Mouse (Mus musculus) liver, postnatal 0 days (tissue): Measurements from ENCODE around the gene Slc1a2. TPM values are rescaled to one million over a fixed set of nuclear protein-coding genes. Genes with fewer than 3 reads are reported as not detected.

Experiments used
- ATAC-seq: fragments of 200-750 bp; cut with Nextera tagmentation; 2 replicates; pipeline ENCODE4 v1.8.0; 2017; ENCODE audit warnings: mild to moderate bottlenecking, moderate library complexity
- DNase-seq: peaks from one replicate; pipeline ENCODE4 v3.0.0-alpha.2; 2016
- H3K27ac ChIP-seq: fragments of 300-500 bp; sonication (generic); 2 replicates; pipeline ENCODE4 v1.5.1; 2014; ENCODE audit warnings: antibody characterized with exemption, moderate library complexity, mild to moderate bottlenecking, low read depth
- H3K27me3 ChIP-seq: fragments of 300-500 bp; sonication (generic); 2 replicates; pipeline ENCODE4 v1.6.1; 2014; ENCODE audit warnings: low read length, control low read depth, mixed read lengths; ENCODE audit not compliant: insufficient read depth
- H3K36me3 ChIP-seq: fragments of 300-500 bp; sonication (generic); replicated peaks from 2 replicates; pipeline ENCODE4 v1.6.1; 2014; ENCODE audit warnings: mild to moderate bottlenecking, control low read depth, low read length, moderate library complexity, mixed read lengths; ENCODE audit not compliant: insufficient read depth
- H3K4me1 ChIP-seq: fragments of 300-500 bp; sonication (generic); 2 replicates; pipeline ENCODE4 v1.6.1; 2014; ENCODE audit warnings: antibody characterized with exemption, mild to moderate bottlenecking, control low read depth; ENCODE audit not compliant: insufficient read depth
- H3K4me2 ChIP-seq: fragments of 300-500 bp; sonication (generic); 2 replicates; pipeline ENCODE4 v1.6.1; 2014; ENCODE audit warnings: low read depth, mild to moderate bottlenecking, low read length, moderate library complexity, mixed read lengths
- H3K4me3 ChIP-seq: fragments of 300-500 bp; sonication (generic); 2 replicates; pipeline ENCODE4 v1.5.1; 2014; ENCODE audit warnings: low read depth, low read length
- H3K9ac ChIP-seq: fragments of 300-500 bp; sonication (generic); replicated peaks from 2 replicates; pipeline ENCODE4 v1.6.1; 2014; ENCODE audit warnings: mild to moderate bottlenecking, moderate library complexity
- H3K9me3 ChIP-seq: fragments of 300-500 bp; sonication (generic); 2 replicates; pipeline ENCODE4 v1.6.1; 2016; ENCODE audit warnings: mild to moderate bottlenecking, control low read depth, low read length, mixed read lengths
- CTCF ChIP-seq: sonication (generic); IDR thresholded peaks from 2 replicates; pipeline ENCODE4 v1.5.1; 2016; ENCODE audit warnings: antibody characterized with exemption, low read depth
- EP300 ChIP-seq: IDR thresholded peaks from 2 replicates; pipeline ENCODE4 v1.6.1; 2016; ENCODE audit warnings: antibody characterized with exemption, low read depth, mild to moderate bottlenecking
- WGBS: fragments of 180-500 bp; shearing (Covaris S2); extraction: QIAGEN DNeasy Blood & Tissue Kit; methylation state at CpG from one replicate; pipeline ENCODE4 v1.1.7; 2014; ENCODE audit not compliant: insufficient replicate concordance; 5-methylcytosine and 5-hydroxymethylcytosine counted together
- polyA plus RNA-seq: library from polyadenylated mRNA; unstranded; fragments of >200 nt; fragmentation: Nextera tagmentation; extraction: Ambion mirVana; gene quantifications from 2 replicates; pipeline ENCODE4 v1.2.1, GENCODE M21; 2015

Gene Slc1a2
- polyA plus RNA-seq, 1 experiment from 2014 or later: 0.74 TPM

GRCm38 (mm10) chr2:102759479-102759878, 101.0 kb downstream of the Slc1a2 start:
- DNase-seq (no peak), ATAC-seq (no peak)
- Histone ChIP-seq H3K9me3 (no peaks in the 10 kb centered on the region), H3K4me2 (no peak overlapping the region), H3K4me3 (no peak overlapping the region), H3K27ac (no peak overlapping the region), H3K9ac (no peak overlapping the region), H3K4me1 (no peaks in the 10 kb centered on the region), H3K27me3 (no peaks in the 10 kb centered on the region), H3K36me3 (no peaks in the 10 kb centered on the region)
- no peak for TF ChIP-seq EP300
- no peak for TF ChIP-seq CTCF
- 88% methylated on average over 5 of the region's 5 CpGs for WGBS

- H3K27me3 ChIP-seq: no peaks in the 10 kb centered on the region
- no peak overlapping the region for H3K4me3 ChIP-seq
- no peaks in the 10 kb centered on the region for H3K9me3 ChIP-seq
- no peak overlapping the region for H3K4me2 ChIP-seq
- TF ChIP-seq CTCF (no peak), EP300 (no peak)
- 63% methylated on average over 5 of the region's 5 CpGs for WGBS
- no peaks in the 10 kb centered on the region for H3K36me3 ChIP-seq
- H3K9ac ChIP-seq: no peak overlapping the region
- no peak overlapping the region for H3K27ac ChIP-seq
- ATAC-seq: no peak
- DNase-seq: no peak
- no peaks in the 10 kb centered on the region for H3K4me1 ChIP-seq
Measured at GRCm38 (mm10) chr2:102760284-102761072, 102.0 kb downstream of the Slc1a2 start.

DNA sequence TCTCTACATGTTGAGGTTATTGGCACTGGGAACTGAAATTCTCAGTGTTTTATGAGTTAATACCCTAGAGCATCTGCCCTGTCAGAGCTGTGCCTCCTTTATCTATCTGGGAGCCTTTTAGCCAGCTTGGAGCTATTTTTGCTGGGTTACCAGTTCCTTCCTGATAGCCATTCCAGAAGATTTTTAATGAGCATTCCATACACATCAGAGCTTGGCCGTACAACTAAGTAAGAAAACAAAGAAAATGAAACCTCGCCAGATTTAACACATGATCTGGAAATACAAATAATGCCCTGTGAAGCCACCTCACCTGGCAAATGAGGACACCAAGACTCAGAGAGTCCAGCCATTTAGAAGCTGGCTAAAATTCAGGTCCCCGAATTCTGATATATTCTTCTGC, 104.7 kb downstream of the Slc1a2 start:
- Histone ChIP-seq H3K27ac (no peak overlapping the region), H3K27me3 (no peaks in the 10 kb centered on the region), H3K9ac (no peak overlapping the region), H3K36me3 (no peaks in the 10 kb centered on the region), H3K9me3 (no peaks in the 10 kb centered on the region), H3K4me1 (no peaks in the 10 kb centered on the region), H3K4me2 (no peak overlapping the region), H3K4me3 (no peak overlapping the region)
- no peak for TF ChIP-seq CTCF
- no peak for TF ChIP-seq EP300
- 73% methylated on average over 3 of the region's 3 CpGs for WGBS
- DNase-seq: no peak
- ATAC-seq: no peak

GRCm38 (mm10) chr2:102763991-102764390, 105.5 kb downstream of the Slc1a2 start:
- TF ChIP-seq CTCF (no peak), EP300 (no peak)
- Histone ChIP-seq H3K36me3 (no peaks in the 10 kb centered on the region), H3K4me1 (no peaks in the 10 kb centered on the region), H3K4me3 (no peak overlapping the region), H3K9ac (no peak overlapping the region), H3K9me3 (no peaks in the 10 kb centered on the region), H3K4me2 (no peak overlapping the region), H3K27ac (no peak overlapping the region), H3K27me3 (no peaks in the 10 kb centered on the region)
- DNase-seq (no peak), ATAC-seq (no peak)
- 83% methylated on average over 2 of the region's 2 CpGs for WGBS

DNA sequence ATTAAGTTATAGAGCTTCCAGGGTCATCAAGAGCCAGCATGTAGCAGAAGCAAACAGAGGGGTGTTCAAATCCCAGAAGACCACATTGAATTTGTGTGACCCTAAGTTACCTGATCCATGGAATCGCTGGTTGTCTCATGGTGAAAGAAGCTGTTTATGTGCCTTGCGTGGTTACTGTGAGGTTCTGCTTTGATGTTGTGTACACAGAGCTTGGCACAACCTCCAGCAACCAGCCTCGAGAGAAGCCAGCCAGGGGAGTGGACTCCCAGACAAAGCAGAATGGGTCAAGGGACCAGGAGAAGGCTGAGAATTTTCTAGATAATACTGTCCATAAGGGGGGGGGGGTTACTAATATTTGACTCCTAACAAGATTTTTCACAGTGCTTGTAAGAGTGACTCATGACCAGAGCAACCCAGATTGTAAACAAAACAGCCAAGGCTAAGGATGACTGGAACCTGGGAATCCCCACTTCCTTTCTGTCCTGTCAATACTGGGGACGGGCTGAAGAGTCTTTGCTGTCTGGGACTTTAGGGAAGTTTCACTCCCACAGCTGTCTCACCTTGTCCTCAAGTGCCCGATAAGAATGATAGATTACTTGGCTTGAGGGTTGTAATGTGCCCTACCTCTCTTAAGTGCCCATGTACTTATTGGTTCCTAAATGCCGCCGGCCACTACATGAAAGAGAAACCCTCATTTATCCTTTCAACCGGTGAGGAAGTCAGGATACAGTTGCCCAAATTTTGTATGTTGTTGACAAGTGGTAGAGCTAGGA, 106.3 kb downstream of the Slc1a2 start:
- H3K4me1 ChIP-seq: no peaks in the 10 kb centered on the region
- H3K4me3 ChIP-seq: no peak overlapping the region
- no peak for DNase-seq
- no peak for ATAC-seq
- H3K9me3 ChIP-seq: no peaks in the 10 kb centered on the region
- no peak for TF ChIP-seq EP300
- TF ChIP-seq CTCF: no peak
- no peak overlapping the region for H3K4me2 ChIP-seq
- no peak overlapping the region for H3K9ac ChIP-seq
- WGBS: 60% methylated on average over 8 of the region's 8 CpGs
- no peaks in the 10 kb centered on the region for H3K27me3 ChIP-seq
- no peak overlapping the region for H3K27ac ChIP-seq
- H3K36me3 ChIP-seq: no peaks in the 10 kb centered on the region

- Histone ChIP-seq H3K27me3 (no peaks in the 10 kb centered on the region), H3K4me1 (no peaks in the 10 kb centered on the region), H3K9ac (no peak overlapping the region), H3K4me3 (no peak overlapping the region), H3K4me2 (no peak overlapping the region), H3K9me3 (no peaks in the 10 kb centered on the region), H3K27ac (no peak overlapping the region), H3K36me3 (no peaks in the 10 kb centered on the region)
- no peak for ATAC-seq
- TF ChIP-seq EP300 (no peak), CTCF (no peak)
- DNase-seq: no peak
- WGBS: 60% methylated on average over 3 of the region's 3 CpGs
Measured at GRCm38 (mm10) chr2:102768267-102768666, 109.8 kb downstream of the Slc1a2 start.
